Comparison of ENCODE assay signal across 13 mouse cellular contexts in genomic region chr6:128075453-128076003, GRCm38 (mm10).
A peak's percentile ranks its signal among the peaks of the same experiment; 100 is the strongest.
DNase-seq lines count a peak whose midpoint lies in the region; ATAC-seq and TF ChIP-seq lines count a peak whose summit lies in the region.
"Had no signal": no experiment of that assay in that cellular context is flagged by ENCODE, and none has a peak within 500 bp of the region (broad histone marks: within the 10 kb centered on the region; RNA-seq: fewer than 3 reads in every experiment).

No protein-coding gene starts in this region.

- H3K27ac ChIP-seq in heart, embryonic 10.5 days = peak overlapping the region; percentile 68
- peak overlapping the region; percentile 82 for H3K27ac ChIP-seq in heart, embryonic 13.5 days (replicated peaks)
- H3K27ac ChIP-seq in lung, postnatal 0 days (ENCODE audit: low read length) = peak overlapping the region; percentile 38; the same call in 1 of the 2 replicates
- H3K27ac ChIP-seq in neural tube, embryonic 15.5 days (replicated peaks) = no peak overlapping the region
- H3K27ac ChIP-seq: forebrain, embryonic 12.5 days; hindbrain, embryonic 15.5 days; midbrain, embryonic 15.5 days had no signal

- H3K4me1 ChIP-seq in heart, embryonic 10.5 days = peaks cover 96% of the 10 kb centered on the region
- peaks cover 94% of the 10 kb centered on the region for H3K4me1 ChIP-seq in heart, embryonic 13.5 days
- H3K4me1 ChIP-seq in lung, postnatal 0 days (ENCODE audit: insufficient read depth, low read depth, low read length) = peaks cover 22% of the 10 kb centered on the region
- peaks cover 46% of the 10 kb centered on the region for H3K4me1 ChIP-seq in neural tube, embryonic 15.5 days

- TF ChIP-seq EP300 in lung, postnatal 0 days (IDR thresholded peaks at IDR 0.05) = no peak

- no peak for ATAC-seq in heart, embryonic 13.5 days (ENCODE audit: extremely low read depth, insufficient number of reproducible peaks, low FRiP score, low TSS enrichment)
- ATAC-seq in lung, postnatal 0 days = no peak
- no peak for ATAC-seq in neural tube, embryonic 15.5 days (ENCODE audit: low FRiP score)
- ATAC-seq: midbrain, embryonic 15.5 days had no signal

- H3K9ac ChIP-seq in heart, embryonic 13.5 days = peak overlapping the region; percentile 1; the same call in 1 of the 2 replicates
- H3K9ac ChIP-seq in lung, postnatal 0 days (replicated peaks; ENCODE audit: low read depth) = no peak overlapping the region
- H3K9ac ChIP-seq in neural tube, embryonic 15.5 days (replicated peaks) = no peak overlapping the region
- H3K9ac ChIP-seq: forebrain, embryonic 12.5 days; hindbrain, embryonic 15.5 days; midbrain, embryonic 15.5 days had no signal

- no peak for DNase-seq in heart, embryonic 10.5 days (ENCODE audit: low spot score)
- DNase-seq in heart, adult 8-10 months (ENCODE audit: low spot score) = no peak
- DNase-seq in heart, postnatal 4 days = peak; percentile 50
- DNase-seq in lung, postnatal 0 days (ENCODE audit: low spot score) = peak; percentile 29
- DNase-seq in layer of hippocampus, adult 18-20 months (ENCODE audit: low spot score in 2 of 2) = no peak
- DNase-seq: cerebellum, adult 8-10 months; gastrocnemius, postnatal 25 days; thymus, postnatal 36 days had no signal

- WGBS in heart, embryonic 10.5 days = 52% methylated on average over 5 of the region's 5 CpGs
- 42% methylated on average over 5 of the region's 5 CpGs for WGBS in heart, embryonic 13.5 days
- 36% methylated on average over 5 of the region's 5 CpGs for WGBS in lung, postnatal 0 days
- 65% methylated on average over 5 of the region's 5 CpGs for WGBS in neural tube, embryonic 15.5 days

- no peaks in the 10 kb centered on the region for H3K9me3 ChIP-seq in heart, embryonic 10.5 days
- no peaks in the 10 kb centered on the region for H3K9me3 ChIP-seq in heart, embryonic 13.5 days
- no peaks in the 10 kb centered on the region for H3K9me3 ChIP-seq in lung, postnatal 0 days (ENCODE audit: low read length)
- no peaks in the 10 kb centered on the region for H3K9me3 ChIP-seq in neural tube, embryonic 15.5 days (replicated peaks)
- H3K9me3 ChIP-seq: forebrain, embryonic 12.5 days; hindbrain, embryonic 15.5 days; midbrain, embryonic 15.5 days had no signal

- H3K4me2 ChIP-seq in heart, embryonic 13.5 days = 0 out of 2 replicates have a peak overlapping the region, but pooled peaks have one; percentile 0
- H3K4me2 ChIP-seq in lung, postnatal 0 days (replicated peaks; ENCODE audit: low read depth, low read length) = no peak overlapping the region
- H3K4me2 ChIP-seq in neural tube, embryonic 15.5 days = no peak overlapping the region
- H3K4me2 ChIP-seq: forebrain, embryonic 12.5 days; hindbrain, embryonic 15.5 days; midbrain, embryonic 15.5 days had no signal

- peaks cover 17% of the 10 kb centered on the region for H3K36me3 ChIP-seq in heart, embryonic 10.5 days
- H3K36me3 ChIP-seq in heart, embryonic 13.5 days = peaks cover 9% of the 10 kb centered on the region; the same call in 1 of the 2 replicates
- H3K36me3 ChIP-seq in lung, postnatal 0 days (ENCODE audit: insufficient read depth, low read length) = no peaks in the 10 kb centered on the region
- no peaks in the 10 kb centered on the region for H3K36me3 ChIP-seq in neural tube, embryonic 15.5 days
- H3K36me3 ChIP-seq: forebrain, embryonic 12.5 days; hindbrain, embryonic 15.5 days; midbrain, embryonic 15.5 days had no signal

- no peak overlapping the region for H3K4me3 ChIP-seq in heart, embryonic 10.5 days
- no peak overlapping the region for H3K4me3 ChIP-seq in heart, embryonic 13.5 days
- no peak overlapping the region for H3K4me3 ChIP-seq in lung, postnatal 0 days (ENCODE audit: low read depth, low read length)
- no peak overlapping the region for H3K4me3 ChIP-seq in neural tube, embryonic 15.5 days (replicated peaks)
- H3K4me3 ChIP-seq: forebrain, embryonic 12.5 days; hindbrain, embryonic 15.5 days; midbrain, embryonic 15.5 days had no signal

- no peak for TF ChIP-seq CTCF in lung, postnatal 0 days (IDR thresholded peaks at IDR 0.05)

- no peaks in the 10 kb centered on the region for H3K27me3 ChIP-seq in heart, embryonic 10.5 days (ENCODE audit: insufficient read depth, poor library complexity, severe bottlenecking)
- H3K27me3 ChIP-seq in heart, embryonic 13.5 days (replicated peaks) = no peaks in the 10 kb centered on the region
- no peaks in the 10 kb centered on the region for H3K27me3 ChIP-seq in lung, postnatal 0 days (replicated peaks; ENCODE audit: insufficient read depth, low read length)
- no peaks in the 10 kb centered on the region for H3K27me3 ChIP-seq in neural tube, embryonic 15.5 days (replicated peaks)
- H3K27me3 ChIP-seq: forebrain, embryonic 12.5 days; hindbrain, embryonic 15.5 days; midbrain, embryonic 15.5 days had no signal

Comparison
In these comparisons a context has a peak if more than half of its experiments do, and no peak if none do; other contexts are left out.
1. DNase-seq: peak in heart, postnatal 4 days (single experiment) and lung, postnatal 0 days (single experiment); none in heart, embryonic 10.5 days (single experiment), heart, adult 8-10 months (single experiment) and layer of hippocampus, adult 18-20 months (0 of 2).